9 mouse cellular contexts compared by ENCODE assay signal in the genomic region with DNA sequence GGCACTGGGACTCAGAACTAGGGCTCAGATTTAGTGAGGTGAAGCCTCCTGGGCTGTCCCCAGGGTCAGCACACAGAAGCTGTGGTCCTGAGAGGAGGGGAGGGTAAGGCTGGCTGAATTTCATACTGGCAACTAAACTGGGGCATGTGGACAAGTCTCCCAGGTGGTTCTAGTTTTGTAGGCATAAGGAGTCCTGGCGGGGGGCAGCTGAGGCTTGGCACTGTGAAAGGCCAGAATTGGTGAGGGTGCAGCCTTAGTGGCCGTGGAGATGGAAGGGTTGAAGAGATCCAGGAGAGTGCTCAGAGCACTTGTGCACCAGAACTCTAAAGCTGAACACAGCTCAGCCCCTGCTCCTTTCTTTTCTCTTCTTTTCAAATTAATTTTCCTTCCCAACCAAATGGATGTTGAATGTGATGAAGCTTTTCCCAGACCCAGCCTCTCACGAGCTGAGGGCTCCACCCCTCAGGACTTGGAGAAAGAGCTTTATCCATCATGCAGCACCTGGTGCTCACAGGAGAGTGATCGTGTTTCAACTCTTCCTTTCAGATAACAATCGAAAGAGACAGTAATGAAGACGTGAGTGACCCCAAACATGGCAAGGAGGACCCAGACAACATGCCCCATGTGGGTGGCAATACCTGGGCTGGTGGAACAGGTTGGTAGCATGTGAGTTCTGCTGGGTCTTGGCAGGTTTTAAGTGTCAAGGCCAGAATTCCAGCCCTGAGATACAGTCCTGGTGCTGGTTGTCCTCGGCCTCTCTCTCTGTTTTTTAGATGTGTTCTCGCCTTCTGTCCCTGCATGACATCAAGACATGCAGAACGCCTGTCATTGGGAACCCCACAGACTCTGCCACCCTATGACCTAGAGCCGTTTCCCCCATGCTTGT.
DNase-seq lines count a peak whose midpoint lies in the region; ATAC-seq and TF ChIP-seq lines count a peak whose summit lies in the region.
"Had no signal": no experiment of that assay in that cellular context is flagged by ENCODE, and none has a peak within 500 bp of the region (broad histone marks: within the 10 kb centered on the region; RNA-seq: fewer than 3 reads in every experiment).

No protein-coding gene starts in this region.

- H3K36me3 ChIP-seq in forebrain, embryonic 11.5 days (ENCODE audit: control insufficient read depth, insufficient read depth, low read length) = no peaks in the 10 kb centered on the region
- H3K36me3 ChIP-seq in forebrain, postnatal 0 days (ENCODE audit: insufficient read depth) = peaks cover under 1% of the 10 kb centered on the region; the same call in 1 of the 2 replicates
- H3K36me3 ChIP-seq in kidney, adult 2 months (ENCODE audit: control insufficient read depth, insufficient read depth, low read length) = no peaks in the 10 kb centered on the region
- 0 out of 2 replicates have a peak, but pooled peaks cover 2% of the 10 kb centered on the region for H3K36me3 ChIP-seq in embryonic facial prominence, embryonic 15.5 days

- H3K9ac ChIP-seq in forebrain, embryonic 11.5 days (ENCODE audit: low read length) = no peak overlapping the region
- H3K9ac ChIP-seq in forebrain, postnatal 0 days = no peak overlapping the region
- no peak overlapping the region for H3K9ac ChIP-seq in embryonic facial prominence, embryonic 15.5 days

- no peak for ATAC-seq in forebrain, embryonic 11.5 days (replicated peaks; ENCODE audit: low FRiP score)
- ATAC-seq in forebrain, postnatal 0 days = no peak
- no peak for ATAC-seq in embryonic facial prominence, embryonic 15.5 days (ENCODE audit: insufficient number of reproducible peaks, low FRiP score, low TSS enrichment, low read depth)

- H3K27ac ChIP-seq in forebrain, embryonic 11.5 days (ENCODE audit: low read depth, low read length) = no peak overlapping the region
- H3K27ac ChIP-seq in forebrain, postnatal 0 days (ENCODE audit: low read depth, low read length) = no peak overlapping the region
- H3K27ac ChIP-seq in kidney, adult 2 months (ENCODE audit: insufficient read depth, low read depth, low read length) = peak overlapping the region; percentile 11; the same call in 1 of the 2 replicates
- H3K27ac ChIP-seq in embryonic facial prominence, embryonic 15.5 days (replicated peaks) = peak overlapping the region; percentile 66

- H3K27me3 ChIP-seq in forebrain, embryonic 11.5 days (ENCODE audit: control insufficient read depth, insufficient read depth, low read length) = no peaks in the 10 kb centered on the region
- no peaks in the 10 kb centered on the region for H3K27me3 ChIP-seq in forebrain, postnatal 0 days (ENCODE audit: insufficient read depth, low read length)
- H3K27me3 ChIP-seq in kidney, adult 2 months (replicated peaks; ENCODE audit: control insufficient read depth, insufficient read depth, low read length) = no peaks in the 10 kb centered on the region
- H3K27me3 ChIP-seq in embryonic facial prominence, embryonic 15.5 days = no peaks in the 10 kb centered on the region

- no peak for TF ChIP-seq CTCF in forebrain, postnatal 0 days (IDR thresholded peaks at IDR 0.05; ENCODE audit: low read depth)
- TF ChIP-seq CTCF in kidney, adult 2 months (conservative IDR thresholded peaks at IDR 0.05; ENCODE audit: insufficient read depth, insufficient read length, low read depth, low read length) = no peak

- no peak overlapping the region for H3K4me3 ChIP-seq in forebrain, embryonic 11.5 days (ENCODE audit: low read depth, low read length)
- no peak overlapping the region for H3K4me3 ChIP-seq in forebrain, postnatal 0 days (ENCODE audit: low read depth, low read length)
- no peak overlapping the region for H3K4me3 ChIP-seq in kidney, adult 2 months (ENCODE audit: insufficient read depth, low read depth, low read length)
- no peak overlapping the region for H3K4me3 ChIP-seq in embryonic facial prominence, embryonic 15.5 days (replicated peaks)

- peak; percentile 46 for DNase-seq in forebrain, embryonic 11.5 days (ENCODE audit: low spot score)
- DNase-seq in forebrain, postnatal 0 days = no peak
- no peak for DNase-seq in kidney, adult 2 months
- no peak for DNase-seq in kidney, postnatal 14 days
- peak; percentile 81 for DNase-seq in cerebellum, adult 11 months
- DNase-seq in thymus, postnatal 25 days = no peak
- DNase-seq in spleen, postnatal 36 days (ENCODE audit: low spot score in 2 of 2) = no peak
- DNase-seq: right cerebral cortex, postnatal 14 days had no signal

- 85% methylated on average over 10 of the region's 10 CpGs for WGBS in forebrain, embryonic 11.5 days
- 75% methylated on average over 10 of the region's 10 CpGs for WGBS in forebrain, postnatal 0 days
- WGBS in kidney, adult 2 months = 74% methylated on average over 10 of the region's 10 CpGs
- 68% methylated on average over 10 of the region's 10 CpGs for WGBS in embryonic facial prominence, embryonic 15.5 days

- 0 out of 2 replicates have a peak, but pooled peaks cover 4% of the 10 kb centered on the region for H3K4me1 ChIP-seq in forebrain, embryonic 11.5 days (replicated peaks; ENCODE audit: control insufficient read depth, insufficient read depth, low read length)
- 0 out of 2 replicates have a peak, but pooled peaks cover 3% of the 10 kb centered on the region for H3K4me1 ChIP-seq in forebrain, postnatal 0 days (ENCODE audit: insufficient read depth)
- peaks cover 7% of the 10 kb centered on the region for H3K4me1 ChIP-seq in kidney, adult 2 months (ENCODE audit: control insufficient read depth, insufficient read depth, low read length)
- peaks cover 30% of the 10 kb centered on the region for H3K4me1 ChIP-seq in embryonic facial prominence, embryonic 15.5 days

- no peaks in the 10 kb centered on the region for H3K9me3 ChIP-seq in forebrain, embryonic 11.5 days (ENCODE audit: control insufficient read depth, low read length)
- H3K9me3 ChIP-seq in forebrain, postnatal 0 days (ENCODE audit: low read length) = no peaks in the 10 kb centered on the region
- H3K9me3 ChIP-seq in embryonic facial prominence, embryonic 15.5 days (replicated peaks) = no peaks in the 10 kb centered on the region

- no peak for TF ChIP-seq POLR2A in kidney, adult 2 months (IDR thresholded peaks at IDR 0.05; ENCODE audit: low read depth, low read length)

- no peak overlapping the region for H3K4me2 ChIP-seq in forebrain, embryonic 11.5 days (ENCODE audit: low read depth, low read length, severe bottlenecking)
- no peak overlapping the region for H3K4me2 ChIP-seq in forebrain, postnatal 0 days (ENCODE audit: low read depth)
- no peak overlapping the region for H3K4me2 ChIP-seq in embryonic facial prominence, embryonic 15.5 days (replicated peaks)

Comparison
In these comparisons a context has a peak if more than half of its experiments do, and no peak if none do; other contexts are left out.
1. DNase-seq: peak in forebrain, embryonic 11.5 days (single experiment) and cerebellum, adult 11 months (single experiment); none in forebrain, postnatal 0 days (single experiment), kidney, adult 2 months (single experiment), kidney, postnatal 14 days (single experiment), thymus, postnatal 25 days (single experiment) and spleen, postnatal 36 days (0 of 2).
2. H3K27ac ChIP-seq: peak in kidney, adult 2 months (single experiment) and embryonic facial prominence, embryonic 15.5 days (single experiment); none in forebrain, embryonic 11.5 days (single experiment) and forebrain, postnatal 0 days (single experiment).